Mouse (Mus musculus): ENCODE measurements around the gene Sntg2.

Sntg2 gene

GRCm38 (mm10) chr12:30202763-30203162 is 170.4 kb downstream of the Sntg2 start:
- no peak for DNase-seq (ENCODE audit: low read depth, low spot score)

GRCm38 (mm10) chr12:30201031-30201430 is 172.1 kb downstream of the Sntg2 start:
- DNase-seq (ENCODE audit: low read depth, low spot score): no peak

GRCm38 (mm10) chr12:30200621-30201020 is 172.6 kb downstream of the Sntg2 start:
- DNase-seq (ENCODE audit: low read depth, low spot score): no peak

GRCm38 (mm10) chr12:30199735-30200134 is 173.4 kb downstream of the Sntg2 start:
- DNase-seq (ENCODE audit: low read depth, low spot score): peak; percentile 36

- no peak for DNase-seq (ENCODE audit: low read depth, low spot score)
These were observed 174.9 kb downstream of the Sntg2 start for GRCm38 (mm10) chr12:30198250-30198649.

GRCm38 (mm10) chr12:30181721-30182120 is 191.5 kb downstream of the Sntg2 start:
- no peak for DNase-seq (ENCODE audit: low read depth, low spot score)

- no peak for DNase-seq (ENCODE audit: low read depth, low spot score)
These were observed 193.6 kb downstream of the Sntg2 start for GRCm38 (mm10) chr12:30179623-30180022.

- no peak for DNase-seq (ENCODE audit: low read depth, low spot score)
These were observed 195.2 kb downstream of the Sntg2 start for GRCm38 (mm10) chr12:30177966-30178365.

- no peak for DNase-seq (ENCODE audit: low read depth, low spot score)
These were observed 195.6 kb downstream of the Sntg2 start for GRCm38 (mm10) chr12:30177529-30177928.

GRCm38 (mm10) chr12:30168491-30168890 is 204.7 kb downstream of the Sntg2 start:
- no peak for DNase-seq (ENCODE audit: low read depth, low spot score)

- no peak for DNase-seq (ENCODE audit: low read depth, low spot score)
These were observed 208.6 kb downstream of the Sntg2 start for GRCm38 (mm10) chr12:30164538-30164937.

- no peak for DNase-seq (ENCODE audit: low read depth, low spot score)
These were observed 209.2 kb downstream of the Sntg2 start for GRCm38 (mm10) chr12:30164005-30164404.

- no peak for DNase-seq (ENCODE audit: low read depth, low spot score)
These were observed 211.3 kb downstream of the Sntg2 start for GRCm38 (mm10) chr12:30161731-30162406.

GRCm38 (mm10) chr12:30160475-30160874 is 212.7 kb downstream of the Sntg2 start:
- no peak for DNase-seq (ENCODE audit: low read depth, low spot score)

- DNase-seq (ENCODE audit: low read depth, low spot score): no peak
These were observed 213.4 kb downstream of the Sntg2 start for GRCm38 (mm10) chr12:30159788-30160187.

GRCm38 (mm10) chr12:30154079-30154673 is 219.0 kb downstream of the Sntg2 start:
- DNase-seq (ENCODE audit: low read depth, low spot score): peak; percentile 6

GRCm38 (mm10) chr12:30142085-30142484 is 231.1 kb downstream of the Sntg2 start:
- DNase-seq (ENCODE audit: low read depth, low spot score): peak; percentile 57

- no peak for DNase-seq (ENCODE audit: low read depth, low spot score)
These were observed 240.7 kb downstream of the Sntg2 start, which contains the start of gene Tpo for GRCm38 (mm10) chr12:30132524-30132923. Gene Tpo, minus strand, starts transcription at chr12:30132624.

- no peak for DNase-seq (ENCODE audit: low read depth, low spot score)
These were observed 243.8 kb downstream of the Sntg2 start for GRCm38 (mm10) chr12:30129411-30129716.

- DNase-seq (ENCODE audit: low read depth, low spot score): peak; percentile 82
These were observed 244.4 kb downstream of the Sntg2 start for GRCm38 (mm10) chr12:30128561-30129410.
